Mouse (Mus musculus) ovary, adult 18-20 months (tissue): Measurements from ENCODE around the gene Rps6ka6.

Source experiments
- DNase-seq: peaks from one replicate; pipeline ENCODE4 v3.0.0; 2022; ENCODE audit warnings: low spot score, mixed read lengths

Rps6ka6 gene

DNA sequence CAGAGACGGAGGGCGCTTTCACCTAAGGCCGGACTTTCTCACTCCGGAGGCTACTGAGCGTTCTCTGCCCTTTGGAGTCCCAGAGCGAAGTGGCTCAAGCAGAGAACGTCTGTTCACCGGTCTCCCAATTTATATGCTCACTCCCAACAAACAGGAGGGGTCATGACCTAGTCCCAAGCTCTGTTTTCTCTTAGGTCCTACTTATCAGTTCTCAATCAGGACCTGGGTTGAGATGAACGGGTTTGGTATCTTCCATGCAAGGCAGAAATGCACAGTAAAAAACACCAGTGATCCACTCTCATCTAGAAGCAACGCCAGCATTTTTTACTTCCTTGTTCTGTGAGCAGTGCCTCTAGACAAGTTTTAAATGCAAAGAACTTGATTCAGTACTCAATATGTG lies at the start of gene Rps6ka6:
Gene Rps6ka6, minus strand, starts transcription at position 101 of the 400 bp plus-strand sequence.
- no peak for DNase-seq

DNA sequence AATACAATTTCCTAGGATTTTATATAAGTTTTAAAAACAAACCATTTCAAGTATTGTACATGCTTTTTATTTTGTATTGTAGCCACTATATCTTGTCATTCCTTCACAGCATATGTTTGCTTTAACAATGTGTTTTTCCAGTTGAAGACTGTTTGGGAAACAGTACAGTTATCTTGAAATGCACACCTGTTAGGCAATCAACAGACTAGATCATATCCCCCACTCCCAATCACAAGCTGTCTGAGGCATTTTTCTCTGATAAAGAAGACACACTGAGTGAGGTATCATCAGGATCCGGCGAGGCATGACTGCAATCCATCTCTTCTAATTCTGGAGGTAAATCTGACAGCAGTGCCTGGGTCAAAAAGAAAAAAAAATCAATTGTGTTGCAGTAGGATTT lies 39.3 kb upstream of the Rps6ka6 start:
- no peak for DNase-seq

DNA sequence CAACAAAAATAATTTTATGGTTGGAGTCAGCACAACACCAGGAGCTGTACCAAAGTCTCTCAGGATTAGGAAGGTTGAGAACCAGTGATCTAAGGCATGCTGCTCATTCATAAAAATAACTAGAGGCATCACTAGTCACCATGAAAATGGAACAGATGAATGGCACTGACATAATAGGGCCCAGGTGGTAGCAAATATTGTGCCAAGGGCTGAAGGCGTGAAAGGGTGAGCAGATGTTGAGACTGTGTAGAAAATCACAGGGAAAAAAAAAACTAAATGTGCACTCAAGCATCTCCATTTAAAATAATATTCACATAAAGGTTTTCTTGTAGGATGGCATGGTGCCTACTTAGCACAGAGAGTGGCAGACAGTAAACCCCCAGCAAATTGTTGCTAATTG lies 19.6 kb downstream of the Rps6ka6 start:
- no peak for DNase-seq

DNA sequence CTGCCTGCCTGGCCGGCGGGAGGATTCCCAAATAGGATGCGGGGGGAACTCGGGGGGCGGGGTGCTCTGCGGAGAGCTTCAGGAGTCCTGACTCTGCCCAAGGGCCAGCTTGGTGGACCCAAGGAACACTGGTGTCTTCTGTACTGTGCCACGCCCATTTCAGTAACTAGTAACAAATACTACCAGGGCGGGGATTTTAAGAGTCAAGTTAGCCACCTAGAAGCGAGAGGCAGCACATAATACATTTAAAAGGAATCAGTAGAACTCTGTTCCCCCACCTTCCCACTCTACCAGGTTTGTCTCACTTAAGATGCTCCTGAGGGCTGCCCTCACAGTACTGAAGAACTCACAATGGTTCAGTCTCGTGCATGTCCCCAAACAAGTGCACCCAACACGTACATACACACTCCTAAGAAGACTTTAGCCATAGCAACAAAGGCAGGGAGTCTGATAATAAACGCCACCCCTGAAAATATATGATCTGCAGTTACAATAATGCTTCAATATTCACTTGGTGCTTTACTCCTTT lies 74.1 kb downstream of the Rps6ka6 start:
- no peak for DNase-seq

DNA sequence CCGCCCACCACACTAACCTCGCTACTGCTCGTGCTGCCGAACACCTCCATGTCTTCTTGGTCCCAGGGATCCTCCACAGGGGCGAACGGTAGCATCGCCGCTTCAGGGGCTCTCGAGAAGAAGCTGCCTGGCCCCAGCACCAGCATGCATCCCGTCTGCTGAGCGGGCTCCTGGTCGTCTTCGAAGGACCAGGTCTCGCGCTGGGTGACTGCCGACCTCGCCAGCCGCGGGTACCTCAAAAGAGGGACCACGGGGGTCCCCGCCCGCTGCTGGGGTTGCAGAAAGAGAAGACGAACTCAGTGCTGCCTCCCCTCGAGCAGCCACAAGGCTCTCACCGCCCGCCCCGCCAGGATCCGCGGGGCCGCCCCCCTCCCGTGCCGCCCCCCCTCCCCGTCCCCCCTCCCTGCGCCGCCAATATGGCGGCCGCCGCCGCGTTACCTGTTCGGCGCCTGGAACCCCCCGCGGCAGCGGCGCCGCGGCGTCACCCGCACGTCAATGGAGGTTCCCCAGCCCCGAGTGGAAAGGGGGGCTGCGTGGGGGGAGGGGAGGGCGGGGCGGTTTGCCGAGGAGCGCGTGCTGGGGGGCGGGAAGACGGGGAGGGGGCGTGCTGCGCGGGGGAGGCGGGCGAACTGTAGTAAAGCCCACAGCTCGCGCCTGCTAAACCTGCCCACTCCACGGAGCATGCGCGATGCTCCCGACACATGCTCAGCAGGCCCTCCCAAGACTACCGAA lies 74.8 kb downstream of the Rps6ka6 start:
- peak; percentile 23 for DNase-seq

DNA sequence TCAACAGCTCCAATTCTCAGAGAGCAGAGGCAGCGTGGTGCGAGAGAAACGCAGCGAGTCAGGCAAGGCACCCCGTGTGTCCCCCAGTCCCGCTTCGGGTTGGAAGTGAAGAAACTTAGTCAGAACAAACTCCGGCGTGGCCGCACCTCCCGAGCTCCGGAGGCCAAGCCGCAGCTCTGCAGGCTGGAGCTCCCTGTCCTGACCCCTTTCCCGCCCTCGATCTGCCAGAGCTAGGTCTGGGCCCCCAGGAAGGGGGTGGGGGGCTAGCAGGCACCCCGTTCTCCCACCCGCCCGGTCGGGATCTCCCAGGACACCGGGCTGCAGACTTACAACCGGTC lies 75.3 kb downstream of the Rps6ka6 start:
- DNase-seq, result no peak

DNA sequence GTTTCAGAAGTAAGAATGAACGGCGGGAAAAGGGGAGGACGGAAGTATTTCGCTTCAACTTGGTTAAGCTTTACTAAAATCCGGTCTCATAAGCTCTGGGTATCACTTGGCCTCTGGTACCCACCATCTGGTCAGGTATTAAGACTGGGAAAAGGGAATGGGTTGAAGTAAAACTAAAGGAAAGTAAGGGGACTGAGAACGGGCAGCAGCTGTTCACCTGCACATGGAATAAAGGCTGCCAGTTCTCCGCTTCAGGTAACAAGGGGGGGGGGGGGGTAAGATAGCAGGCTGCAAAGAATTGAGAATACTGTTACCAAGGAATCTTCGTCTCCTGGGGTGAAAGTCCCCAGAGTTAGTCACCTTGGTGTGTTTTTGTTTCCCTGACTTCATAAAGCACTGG lies 75.7 kb downstream of the Rps6ka6 start:
- DNase-seq, result no peak

DNA sequence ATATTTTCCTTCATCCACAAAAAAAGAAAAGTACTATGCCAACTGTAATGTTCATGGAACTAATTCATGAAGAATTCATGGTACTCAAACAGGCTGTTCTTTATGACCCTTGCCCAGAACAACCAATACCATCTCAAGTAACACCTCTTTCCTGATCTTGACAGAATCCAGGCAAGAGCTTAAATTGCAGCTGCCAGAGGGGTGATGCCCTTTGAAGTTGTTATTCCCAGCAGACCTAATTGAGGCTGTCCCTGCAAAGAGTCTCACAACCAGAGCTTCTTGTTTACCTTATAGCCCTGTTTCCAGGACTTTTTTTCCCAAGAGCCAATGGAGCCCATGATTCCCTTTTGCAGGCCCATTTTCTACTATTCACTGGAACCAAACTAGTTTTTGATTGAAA lies 77.6 kb downstream of the Rps6ka6 start:
- no peak for DNase-seq

DNA sequence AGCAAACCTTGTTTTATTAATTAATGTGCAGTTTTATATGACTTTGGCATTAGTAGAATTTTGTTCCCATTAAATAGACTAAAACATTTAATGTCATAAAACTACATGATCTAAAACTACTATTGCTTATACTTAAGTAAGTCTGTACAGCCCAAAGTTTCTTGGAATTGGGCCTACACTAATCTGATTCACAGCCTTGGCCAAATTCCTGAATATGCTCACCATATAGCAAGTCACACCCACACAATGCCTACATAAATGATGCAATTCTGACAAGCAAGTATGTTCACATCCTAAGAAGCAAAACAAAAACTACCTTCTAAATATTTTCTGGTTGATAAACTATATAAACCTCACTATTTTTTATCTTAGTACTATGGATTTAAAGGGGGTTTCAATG lies 101.2 kb downstream of the Rps6ka6 start:
- no peak for DNase-seq

DNA sequence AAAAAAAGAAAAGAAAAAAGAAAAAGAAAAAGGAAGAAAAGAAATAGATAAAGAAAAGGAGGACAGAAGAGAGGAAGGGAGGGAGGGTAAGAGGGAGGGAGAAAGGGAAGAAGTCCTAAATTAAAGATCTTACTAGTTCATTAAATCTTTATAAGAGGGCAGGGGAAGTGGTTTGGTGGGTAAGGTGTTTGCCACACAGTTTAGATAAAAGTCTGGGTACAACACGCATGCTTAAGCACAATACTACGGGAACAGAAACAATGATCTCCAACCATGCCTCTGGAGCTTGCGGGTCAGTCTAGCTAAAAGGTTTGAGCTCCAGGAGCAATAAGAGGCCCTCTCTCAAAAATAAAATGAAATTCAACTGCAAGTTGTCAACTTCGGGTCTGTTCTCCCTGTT lies 123.0 kb downstream of the Rps6ka6 start:
- no peak for DNase-seq

DNA sequence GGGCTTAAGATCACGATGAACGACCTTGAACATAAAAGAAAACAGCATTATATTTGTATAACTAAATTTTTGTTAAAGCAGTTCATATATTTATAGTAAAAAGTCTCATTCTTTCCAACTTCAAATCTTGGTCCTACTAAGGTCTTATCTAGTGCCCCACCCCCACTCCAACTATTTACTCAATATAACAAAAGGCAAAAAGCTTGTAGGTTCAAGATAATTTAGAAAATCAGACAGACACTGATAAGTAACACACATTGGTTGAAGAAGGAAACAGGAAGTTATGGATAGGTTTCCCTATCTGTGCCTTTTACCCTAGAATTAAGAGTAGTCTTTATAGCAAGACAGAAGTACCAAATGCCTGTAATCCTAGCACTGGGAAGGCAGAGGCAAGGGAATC lies 132.9 kb downstream of the Rps6ka6 start:
- no peak for DNase-seq

DNA sequence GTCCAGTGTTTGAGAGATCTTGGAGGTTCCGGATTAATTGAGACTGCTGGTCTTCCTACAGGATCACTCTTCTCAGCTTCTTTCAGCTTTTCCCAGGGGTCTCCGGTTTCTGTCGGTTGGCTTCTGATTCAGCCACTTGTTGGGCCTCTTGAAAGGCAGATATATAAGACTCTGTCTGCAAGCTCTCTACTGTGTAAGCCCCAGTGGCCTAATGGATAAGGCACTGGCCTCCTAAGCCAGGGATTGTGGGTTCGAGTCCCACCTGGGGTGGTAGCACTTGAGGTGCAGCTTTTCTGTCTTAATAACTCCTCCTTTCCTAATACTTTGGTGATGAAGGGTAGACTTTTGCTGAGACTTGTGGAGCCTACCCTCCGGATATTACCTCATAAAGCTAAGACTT lies 160.7 kb downstream of the Rps6ka6 start:
- DNase-seq, result no peak

DNA sequence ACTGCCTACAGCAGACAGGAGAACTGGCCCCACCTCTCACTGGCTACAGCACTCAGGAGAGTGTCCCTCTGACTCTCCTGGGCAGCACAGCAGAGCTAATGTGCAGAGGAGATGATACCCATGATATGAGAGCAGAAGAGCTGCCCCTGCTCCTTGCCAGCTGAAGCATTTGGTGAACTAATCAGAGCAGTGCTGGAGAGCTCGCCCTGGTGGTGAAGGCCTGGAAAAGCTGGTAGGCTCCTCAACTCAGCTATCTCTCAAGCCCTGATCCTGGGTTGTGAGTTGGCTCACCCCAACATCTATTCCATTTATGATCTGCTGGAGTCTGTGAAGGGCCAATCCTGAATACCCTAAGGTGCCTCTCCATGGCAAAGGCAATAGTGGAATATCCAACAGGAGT lies 163.6 kb downstream of the Rps6ka6 start:
- DNase-seq, result no peak
